Mouse (Mus musculus): ENCODE measurements at regions not wholly inside any gene's neighbourhood (a gene's known extent, or its start where the extent isn't known, plus 50 kb on each side); places are given as distances from the start of the nearest gene placed in this dataset.

DNA sequence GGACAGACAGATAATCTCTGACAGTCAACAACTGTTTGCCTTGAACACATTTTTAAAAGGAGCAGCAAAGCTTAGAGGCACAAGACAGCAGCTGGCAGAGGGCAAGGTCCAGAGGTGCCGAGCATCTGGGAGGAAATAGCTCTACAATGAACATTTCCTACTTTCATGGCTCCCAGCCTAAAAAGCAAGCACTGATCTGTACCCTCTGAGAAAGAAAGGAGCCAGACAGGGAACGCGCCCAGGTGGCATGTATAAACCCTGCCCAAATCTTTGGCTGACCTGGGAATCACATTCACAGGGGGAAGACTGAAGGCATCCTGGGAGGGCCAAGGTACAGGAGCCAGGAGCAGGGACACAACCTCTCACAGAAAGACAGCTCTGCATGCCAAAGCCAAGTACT lies 371.2 kb upstream of the Tbx3 start:
- no peak for DNase-seq (ENCODE audit: low read depth, low spot score)

DNA sequence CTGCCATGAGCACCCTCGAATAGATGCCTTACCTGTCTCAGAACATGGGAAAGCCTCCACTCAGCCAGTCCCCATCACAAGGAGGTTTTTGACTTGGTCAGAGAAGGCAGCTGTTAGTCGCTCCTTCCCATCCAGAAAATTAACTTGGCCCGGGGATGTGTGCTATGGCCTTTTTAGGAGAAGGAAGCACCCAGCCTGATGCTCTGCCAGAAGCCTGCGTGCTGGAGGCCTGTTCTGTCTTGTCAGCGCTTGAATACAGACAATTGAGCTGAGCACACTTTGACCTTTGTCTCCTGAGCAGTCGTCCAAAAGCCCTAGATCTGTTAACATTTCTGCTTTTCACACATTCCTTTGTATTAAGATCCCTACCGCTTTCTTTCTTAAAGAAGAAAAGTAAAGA lies 370.4 kb upstream of the Tbx3 start:
- no peak for DNase-seq (ENCODE audit: low read depth, low spot score)

DNA sequence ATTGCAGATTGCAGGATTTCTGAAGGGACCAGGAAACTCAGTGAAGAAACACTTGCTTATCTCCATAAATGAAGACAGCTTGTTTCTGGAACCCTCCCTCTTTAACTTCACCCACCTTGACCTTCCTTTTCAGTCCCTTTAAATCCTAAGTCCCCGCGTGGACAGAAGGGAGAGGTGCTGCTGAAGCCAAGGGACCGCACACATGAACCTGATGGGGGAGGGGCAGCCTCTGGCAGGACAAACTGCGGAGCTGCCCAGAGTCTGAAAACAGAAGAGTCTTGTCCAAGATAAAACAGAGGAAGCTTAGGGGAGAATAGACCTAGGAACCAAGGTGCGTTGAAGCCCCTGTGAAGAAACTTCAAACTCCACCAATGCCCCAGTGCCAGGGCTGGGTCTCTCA lies 368.9 kb upstream of the Tbx3 start:
- no peak for DNase-seq (ENCODE audit: low read depth, low spot score)

DNA sequence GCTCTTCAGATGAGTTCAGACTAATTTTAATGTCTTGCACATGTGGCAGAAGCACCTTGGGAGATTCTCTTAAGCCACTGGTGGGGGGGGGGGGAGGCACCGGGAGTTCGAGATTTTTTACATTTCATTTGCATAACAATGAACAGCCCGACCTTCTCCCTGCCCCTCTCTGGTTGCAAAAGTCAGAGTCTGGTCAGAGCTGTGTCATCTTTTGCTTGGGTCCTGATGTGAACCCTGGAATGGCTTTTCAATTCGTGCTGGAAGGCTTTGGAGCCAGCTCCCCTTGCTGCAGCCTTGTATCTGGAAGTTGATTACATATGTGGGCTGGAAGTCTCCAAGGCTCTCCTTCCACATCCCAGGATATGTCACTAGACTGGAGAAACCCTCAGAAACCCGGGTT lies 365.7 kb upstream of the Tbx3 start:
- DNase-seq (ENCODE audit: low read depth, low spot score) = no peak

DNA sequence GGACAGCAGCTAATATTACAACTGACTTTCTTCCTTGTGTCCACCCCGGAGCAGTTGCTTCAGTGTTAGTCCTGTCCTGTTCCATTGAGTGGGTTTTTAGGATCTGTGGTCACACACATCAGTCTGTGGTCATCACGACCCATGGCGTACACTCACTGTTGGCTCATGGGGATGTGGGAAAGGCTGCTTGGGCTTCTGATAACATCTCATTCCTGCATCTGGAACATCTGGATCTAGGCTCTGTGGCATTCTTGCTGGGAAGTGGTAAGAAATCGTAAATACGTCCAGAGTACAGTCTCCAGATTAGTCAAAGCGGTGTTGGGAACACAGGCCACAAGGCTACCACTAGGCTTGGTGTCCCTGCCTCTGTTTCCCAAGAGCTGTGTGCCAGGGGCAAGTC lies 362.7 kb upstream of the Tbx3 start:
- DNase-seq (ENCODE audit: low read depth, low spot score) = no peak

DNA sequence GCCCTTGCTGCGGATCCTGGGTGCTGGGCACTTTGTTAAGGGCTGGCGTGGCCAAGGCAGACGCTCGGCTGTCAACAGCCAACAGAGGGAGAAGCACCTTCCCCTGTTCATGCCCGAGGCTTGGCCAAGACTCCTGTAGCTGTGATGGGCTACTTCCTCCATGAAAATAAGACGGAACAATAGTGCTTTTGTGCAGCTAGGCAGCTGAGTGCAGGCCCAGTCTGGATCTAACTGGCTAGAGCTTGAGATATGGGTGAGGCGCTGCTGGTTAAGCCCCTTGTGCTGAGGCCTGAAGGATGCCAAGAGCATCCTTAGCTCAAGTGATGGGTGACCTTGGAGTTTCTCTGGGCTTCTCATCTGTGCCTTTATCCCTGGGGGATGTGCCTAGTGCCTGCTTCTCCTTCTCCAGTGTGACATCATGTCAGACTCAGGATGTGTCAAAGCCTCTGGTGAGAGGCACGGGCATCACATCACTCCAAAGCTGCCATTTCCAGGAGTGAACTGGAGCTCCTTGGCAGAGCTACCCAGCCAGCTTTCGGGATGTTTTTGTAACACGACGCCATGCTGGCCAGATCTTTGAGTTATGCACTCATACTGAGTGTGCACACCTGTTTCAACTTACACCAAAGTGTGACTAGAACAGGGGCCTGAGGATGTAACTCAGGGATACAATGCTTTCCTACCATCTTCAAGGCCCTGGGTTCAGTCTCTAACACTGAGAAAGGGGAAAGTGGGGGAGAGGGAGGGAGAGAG lies 360.1 kb upstream of the Tbx3 start:
- DNase-seq (ENCODE audit: low read depth, low spot score) = no peak

DNA sequence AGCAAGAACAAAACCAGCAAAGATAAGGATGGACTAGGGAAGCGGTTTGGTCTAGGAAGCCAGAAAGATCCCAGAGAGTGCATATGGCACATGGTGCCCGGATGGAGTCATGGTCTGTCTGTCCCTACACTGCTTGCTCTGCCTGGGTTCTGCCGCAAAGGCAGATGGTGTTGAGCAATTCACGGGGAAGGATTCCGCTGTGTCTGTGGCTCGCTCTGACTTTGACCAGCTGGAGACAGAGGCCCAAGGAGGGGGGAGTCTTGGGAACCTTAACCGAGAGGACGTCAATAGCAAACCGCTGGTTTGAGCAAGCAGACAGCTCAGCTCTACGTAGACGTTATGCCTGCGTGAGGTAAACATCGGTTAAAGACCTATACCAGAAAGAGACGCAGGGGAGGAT lies 357.7 kb upstream of the Tbx3 start:
- no peak for DNase-seq (ENCODE audit: low read depth, low spot score)

DNA sequence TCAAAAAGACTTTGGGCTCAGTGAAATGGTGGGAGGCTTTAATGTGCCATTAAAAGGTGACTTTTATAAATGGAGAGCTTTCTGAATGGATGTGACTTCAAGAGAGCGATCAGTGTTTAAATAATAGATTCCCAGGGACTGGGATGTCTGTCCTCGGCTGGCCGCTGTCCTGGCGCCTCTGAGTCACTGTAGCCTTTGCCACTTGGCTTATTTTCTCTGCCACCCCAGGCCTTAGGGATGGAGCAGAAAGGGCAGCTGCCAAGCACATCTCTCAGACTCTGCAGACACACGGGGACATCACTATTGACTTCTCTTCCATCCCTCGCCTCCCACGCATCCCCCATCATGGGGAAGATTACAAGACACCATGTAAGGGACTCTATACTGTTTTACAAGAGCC lies 355.3 kb upstream of the Tbx3 start:
- no peak for DNase-seq (ENCODE audit: low read depth, low spot score)

DNA sequence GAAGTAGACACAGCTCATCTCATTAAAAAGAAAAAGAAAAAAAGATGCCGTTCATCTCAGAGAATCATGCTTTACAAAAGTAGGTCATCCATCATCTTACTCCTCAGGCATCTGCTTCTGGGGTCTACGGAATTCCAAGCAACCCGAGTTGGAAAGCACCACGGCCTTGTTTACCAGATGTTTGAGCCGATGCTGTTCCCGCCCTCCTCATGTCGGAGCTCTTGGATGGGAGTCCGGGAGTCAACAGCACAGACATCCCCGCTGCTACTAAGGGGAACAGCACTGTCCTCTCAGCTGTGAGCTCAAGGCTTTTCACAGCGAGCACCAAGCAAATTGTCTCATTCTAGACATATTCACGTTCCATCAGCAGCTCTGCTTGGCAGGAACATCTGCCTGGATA lies 352.9 kb upstream of the Tbx3 start:
- DNase-seq (ENCODE audit: low read depth, low spot score) = no peak

DNA sequence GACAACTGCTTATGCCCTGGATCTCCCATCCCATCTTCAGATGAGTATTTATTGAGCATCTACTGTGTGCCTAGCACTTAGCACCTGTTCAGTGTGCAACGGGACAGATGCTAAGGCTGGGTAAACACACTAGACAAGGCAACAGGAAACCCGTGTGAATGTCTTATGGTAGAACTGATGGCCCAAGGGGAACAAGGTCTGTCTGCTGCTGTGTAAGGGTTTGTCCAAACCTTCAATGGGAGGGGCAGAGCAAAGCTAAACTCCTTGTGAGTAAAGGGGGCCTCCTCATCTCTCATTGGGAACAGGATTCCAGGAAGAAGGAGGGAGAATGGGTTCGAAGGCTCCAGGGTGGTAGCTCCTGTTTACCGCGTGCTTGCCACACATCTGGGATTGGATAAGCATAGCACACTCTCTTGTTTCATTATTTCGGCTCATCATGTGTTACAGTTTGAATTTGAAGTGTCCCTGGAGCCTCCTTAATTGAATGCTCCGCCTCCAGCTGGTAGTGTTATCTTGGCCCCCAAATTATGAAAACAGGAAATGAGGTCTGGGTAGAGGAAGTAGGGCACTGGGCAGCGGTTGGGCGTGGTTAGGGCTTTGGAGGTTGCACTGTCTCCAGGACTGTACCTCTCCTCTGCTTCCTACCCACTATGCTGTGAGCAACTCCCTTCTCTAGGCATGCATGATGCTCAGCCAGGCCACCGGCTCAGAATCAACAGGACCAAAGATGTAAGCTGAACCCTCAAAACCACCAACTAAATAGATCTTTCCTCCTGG lies 348.9 kb upstream of the Tbx3 start:
- no peak for DNase-seq (ENCODE audit: low read depth, low spot score)

DNA sequence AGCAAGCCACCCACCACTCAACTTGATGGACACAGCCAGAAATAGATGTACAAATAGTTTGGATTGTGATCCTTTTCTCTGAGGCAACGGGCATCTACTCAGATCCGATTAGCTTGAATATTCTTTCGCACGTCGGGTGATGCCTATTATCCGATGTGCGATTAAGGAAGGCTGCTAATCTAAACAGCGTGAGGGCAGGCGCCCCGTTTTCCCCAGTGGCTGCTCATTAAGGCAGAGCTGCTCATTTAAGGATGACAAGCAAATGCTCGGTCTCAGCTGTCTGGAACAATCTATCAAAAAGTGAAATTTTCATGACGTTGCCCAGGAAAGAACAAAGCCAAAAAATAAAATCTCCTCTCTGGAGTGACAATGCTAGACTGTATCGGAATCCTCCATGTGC lies 348.1 kb upstream of the Tbx3 start:
- no peak for DNase-seq (ENCODE audit: low read depth, low spot score)

DNA sequence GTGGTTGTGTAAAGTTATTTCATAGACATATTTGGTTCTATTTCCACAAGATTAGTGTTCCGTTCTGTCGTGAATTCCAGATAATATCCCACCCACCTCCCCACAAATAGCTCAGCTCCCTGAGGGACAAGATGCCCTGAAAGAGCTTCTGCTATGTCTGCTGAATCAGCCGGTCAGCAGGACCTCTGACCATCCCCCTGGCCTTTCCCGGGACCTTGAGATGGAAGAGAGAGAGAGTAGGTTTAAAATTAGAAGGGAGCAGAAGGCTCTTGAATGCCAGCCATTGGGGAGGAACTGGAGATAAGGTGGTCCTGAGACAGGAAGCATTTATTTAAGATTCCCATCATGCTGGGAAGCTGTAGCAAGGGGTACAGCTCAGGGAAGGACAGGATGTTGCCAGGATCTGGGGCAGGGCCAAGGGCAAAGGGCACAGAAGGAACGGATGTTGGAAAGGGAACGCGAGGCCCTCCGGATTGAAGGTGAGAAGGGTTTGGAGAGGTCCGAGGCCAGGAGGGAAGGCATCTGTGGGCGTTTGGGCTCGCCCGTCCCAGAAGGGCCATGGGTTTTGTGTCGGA lies 344.7 kb upstream of the Tbx3 start:
- no peak for DNase-seq (ENCODE audit: low read depth, low spot score)

DNA sequence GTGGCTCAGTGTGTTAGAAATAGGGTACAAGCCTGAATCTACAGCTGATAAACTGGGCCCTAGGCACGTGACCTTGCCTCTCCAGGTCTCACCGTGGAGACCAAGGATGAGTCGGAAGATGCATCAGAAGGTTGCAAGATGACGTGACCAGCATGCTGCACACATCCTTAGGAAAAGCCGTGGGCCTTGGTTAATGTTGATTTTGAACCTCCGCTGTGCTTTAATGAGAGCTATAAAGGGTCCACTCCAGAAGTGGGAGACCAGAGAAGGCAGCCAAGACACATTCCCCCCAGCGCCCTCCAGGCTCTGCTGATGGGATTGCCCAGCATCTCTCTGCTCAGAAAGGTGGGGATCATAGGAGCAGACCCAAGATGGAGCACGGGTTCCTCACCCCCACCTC lies 343.6 kb upstream of the Tbx3 start:
- no peak for DNase-seq (ENCODE audit: low read depth, low spot score)

DNA sequence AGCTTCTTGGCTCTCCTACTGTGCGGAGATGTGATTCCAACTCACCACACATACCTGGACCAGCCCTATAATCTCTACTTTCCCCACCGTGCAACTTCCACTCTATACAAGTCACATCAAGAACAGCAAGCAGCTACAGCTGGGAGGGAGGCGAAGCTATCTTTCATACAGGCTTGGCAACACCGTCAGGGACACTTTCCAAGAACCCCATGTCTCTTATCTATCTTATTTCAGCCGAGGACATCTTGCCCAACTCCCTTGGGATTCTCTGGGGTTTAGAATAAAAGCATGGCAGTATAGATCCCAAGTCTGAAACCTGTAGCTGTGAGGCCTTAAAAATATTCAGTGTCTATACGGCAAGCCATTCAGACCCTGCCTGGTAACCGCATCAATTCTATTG lies 341.5 kb upstream of the Tbx3 start:
- DNase-seq (ENCODE audit: low read depth, low spot score) = no peak

DNA sequence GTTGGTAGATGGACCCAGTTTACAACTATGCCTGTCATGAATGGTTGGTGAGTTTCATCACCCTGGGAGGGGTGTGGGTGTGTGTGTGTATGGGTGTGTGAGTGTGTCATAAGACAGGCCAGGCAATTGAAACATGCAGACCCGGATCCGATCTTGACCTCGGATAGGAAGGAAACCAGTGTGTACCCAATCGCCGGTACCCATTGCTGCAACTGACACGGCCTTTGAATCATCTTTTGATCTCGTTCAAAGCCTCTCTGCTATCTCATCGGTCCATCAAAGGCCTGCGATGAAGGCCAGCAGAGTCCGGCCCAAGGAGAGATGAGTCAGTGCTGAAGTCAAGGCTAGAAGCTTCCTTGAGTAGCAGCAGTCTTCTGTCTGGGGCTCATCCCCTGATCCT lies 341.1 kb upstream of the Tbx3 start:
- no peak for DNase-seq (ENCODE audit: low read depth, low spot score)

DNA sequence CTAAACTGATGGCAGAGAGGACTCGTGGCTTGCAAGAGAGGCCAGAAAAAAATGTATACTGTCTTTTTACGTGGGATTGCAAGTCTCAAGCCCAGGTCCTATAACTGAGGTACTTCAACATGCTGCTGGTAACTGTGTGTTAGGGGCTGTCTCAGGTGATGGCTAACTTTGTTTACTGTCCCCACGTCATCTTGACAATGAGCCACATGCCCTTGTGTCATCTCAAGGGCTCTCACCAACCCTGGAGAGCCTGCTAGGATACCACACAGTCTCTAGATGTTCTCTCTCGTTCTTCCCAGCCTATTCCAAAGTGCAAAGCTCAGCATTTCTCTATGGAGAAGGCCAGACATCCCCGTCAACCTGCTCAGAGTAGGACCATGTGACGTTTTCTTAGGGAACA lies 340.6 kb upstream of the Tbx3 start:
- DNase-seq (ENCODE audit: low read depth, low spot score) = no peak

DNA sequence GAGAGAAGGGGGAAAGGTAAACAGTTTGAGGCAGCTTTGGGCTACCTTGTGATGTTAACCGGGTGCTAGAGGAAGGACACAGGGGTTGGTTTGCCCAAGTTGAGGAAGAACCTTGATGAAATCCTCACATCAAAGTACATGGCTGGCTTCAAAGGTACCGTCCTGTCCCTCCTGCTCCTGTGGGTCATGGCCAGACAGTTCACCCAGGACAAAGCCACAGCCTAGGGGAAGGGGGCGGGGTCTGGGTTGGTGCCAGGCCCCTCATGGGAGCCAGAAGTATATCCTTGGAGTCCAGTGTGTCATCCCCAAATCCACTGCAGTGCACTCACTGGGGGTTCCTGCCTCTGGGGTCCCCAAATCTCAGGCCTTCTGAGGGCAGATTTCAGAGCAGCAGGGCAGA lies 339.0 kb upstream of the Tbx3 start:
- no peak for DNase-seq (ENCODE audit: low read depth, low spot score)

DNA sequence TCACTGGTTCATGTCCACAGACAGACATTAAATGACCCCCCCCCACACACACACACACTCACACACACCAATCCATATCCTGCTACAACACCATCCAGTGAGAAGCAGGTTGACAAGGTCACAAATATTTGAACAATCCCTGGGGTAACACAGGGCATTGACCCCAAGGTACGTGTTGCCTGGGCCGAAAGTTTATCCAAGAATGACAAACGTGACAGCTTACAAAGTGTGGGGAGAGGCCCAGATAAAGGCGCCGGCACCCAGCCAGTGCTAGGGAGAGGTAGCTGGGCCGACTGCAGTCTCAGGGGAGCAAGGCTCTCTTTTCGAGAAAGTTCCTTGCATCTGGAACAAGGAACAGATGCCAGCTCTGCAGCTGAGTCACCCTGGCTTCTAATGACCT lies 337.8 kb upstream of the Tbx3 start:
- DNase-seq (ENCODE audit: low read depth, low spot score) = no peak

DNA sequence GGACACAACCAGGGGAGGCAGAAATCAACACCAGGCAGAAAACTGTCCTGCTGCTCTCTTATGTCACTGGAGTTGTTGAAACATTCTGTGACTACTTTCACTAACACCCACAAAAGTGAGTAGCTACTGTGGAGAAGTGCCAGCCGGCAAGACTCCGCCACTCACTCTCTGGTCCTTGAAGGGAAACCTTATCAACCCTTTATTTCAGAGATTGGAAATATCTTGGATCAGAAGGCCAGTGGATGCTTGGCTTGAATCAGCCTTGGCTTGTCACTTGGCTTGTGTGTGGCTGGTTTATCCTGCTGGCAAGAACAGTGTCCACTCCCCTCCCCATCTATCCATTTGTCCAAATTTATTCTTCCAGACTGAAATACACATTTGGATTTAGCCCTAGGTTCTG lies 335.3 kb upstream of the Tbx3 start:
- no peak for DNase-seq (ENCODE audit: low read depth, low spot score)

DNA sequence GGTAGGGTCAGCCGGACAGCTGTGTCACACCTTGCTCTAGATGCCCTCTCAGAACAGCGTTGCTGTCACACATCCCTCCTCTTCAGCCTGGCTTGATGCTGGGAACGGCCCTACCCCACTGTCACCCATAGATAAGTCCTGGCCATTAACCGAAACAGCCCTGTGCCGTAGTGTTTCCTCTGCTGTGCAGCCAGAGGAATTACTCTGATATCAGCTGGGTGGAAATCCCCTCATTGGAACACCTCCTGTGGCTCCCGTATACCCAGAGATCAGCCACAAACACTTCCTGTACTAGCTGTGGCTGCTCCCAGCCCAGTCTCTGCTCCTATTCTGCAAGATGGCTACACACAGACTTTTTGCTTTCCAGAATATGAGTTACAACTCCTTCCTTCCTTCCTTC lies 334.5 kb upstream of the Tbx3 start:
- no peak for DNase-seq (ENCODE audit: low read depth, low spot score)

DNA sequence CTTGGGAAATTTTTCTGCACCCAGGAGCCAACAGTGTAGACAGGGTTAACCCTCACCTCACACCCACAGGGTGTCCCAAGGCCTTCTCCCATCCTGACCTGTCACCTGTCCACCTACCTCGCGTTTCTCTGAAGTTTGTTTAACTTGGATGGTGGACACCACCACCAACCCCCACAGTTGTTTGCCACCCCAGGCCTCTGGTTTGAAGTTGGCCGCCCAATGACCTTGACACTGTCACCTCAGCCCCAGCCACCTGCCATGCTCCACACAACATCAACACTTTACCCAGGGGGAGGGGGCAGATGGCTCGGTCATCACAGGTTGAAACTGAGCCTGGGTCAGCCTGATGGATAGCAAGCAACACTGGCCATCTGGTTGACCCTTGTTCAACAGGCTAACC lies 332.7 kb upstream of the Tbx3 start:
- no peak for DNase-seq (ENCODE audit: low read depth, low spot score)

DNA sequence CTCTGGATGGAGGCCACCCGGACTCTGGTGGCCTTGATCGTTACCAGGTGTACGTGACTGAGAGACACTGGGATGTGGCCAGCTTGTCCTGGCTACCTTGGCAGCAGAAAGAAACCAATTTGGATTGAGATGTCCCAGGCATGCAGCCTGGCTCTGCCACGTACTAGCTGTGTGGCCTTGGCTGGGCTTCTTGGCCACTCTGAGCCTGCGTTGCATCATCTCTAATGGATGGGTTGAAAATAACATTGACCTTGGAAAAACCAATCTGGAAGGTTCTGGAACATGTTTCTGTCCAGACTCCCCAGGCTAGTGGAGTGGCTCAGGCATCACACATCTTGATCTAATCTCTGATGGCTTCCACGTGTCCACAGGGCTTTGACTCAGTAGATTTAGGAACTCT lies 331.8 kb upstream of the Tbx3 start:
- no peak for DNase-seq (ENCODE audit: low read depth, low spot score)

DNA sequence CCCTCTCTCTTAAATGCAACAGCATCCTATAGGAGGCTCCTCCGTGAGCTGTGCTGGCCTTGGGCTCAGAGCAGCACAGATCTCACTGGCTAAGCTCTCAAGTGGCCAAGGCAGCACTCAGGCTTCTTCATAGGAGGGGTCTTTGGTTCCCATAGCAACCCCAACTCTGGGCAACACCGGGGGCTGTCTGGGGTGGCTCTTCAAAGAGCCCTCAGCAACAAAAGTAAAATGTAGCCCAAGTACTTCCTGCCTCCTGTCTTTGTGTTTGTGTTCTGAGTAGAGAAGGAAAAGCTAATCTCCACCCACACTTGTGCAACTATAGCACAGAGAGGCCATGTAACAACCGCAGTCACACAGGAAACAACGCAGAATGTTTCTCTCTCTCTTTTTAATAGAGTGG lies 322.2 kb upstream of the Tbx3 start:
- DNase-seq (ENCODE audit: low read depth, low spot score) = no peak

Data from A20 (cell line).